In genomic region chr12:87022006-87022405, GRCm38 (mm10) we compare ENCODE assay signal across 34 mouse cellular contexts. TPM values are rescaled to one million over a fixed set of nuclear protein-coding genes. Genes with fewer than 3 reads are reported as not detected.
"Had no signal": no experiment of that assay in that cellular context is flagged by ENCODE, and none has a peak within 500 bp of the region (broad histone marks: within the 10 kb centered on the region; RNA-seq: fewer than 3 reads in every experiment).

No protein-coding gene starts in this region.

- DNase-seq: cerebellum, adult 2 months; cerebellum, adult 8-10 months; cerebellum, adult 9-10 months; cerebellum, adult 9-11 months; cerebellum, postnatal 10 days; cerebellum, postnatal 14 days; cerebellum, postnatal 25 days; cerebellum, postnatal 36 days; embryo, embryonic 11 days; forebrain, postnatal 0 days; gastrocnemius, adult 2 months; gastrocnemius, postnatal 10 days; gastrocnemius, postnatal 14 days; gastrocnemius, postnatal 25 days; gastrocnemius, postnatal 36 days; heart, adult 18-20 months; heart, adult 2 months had no signal

- H3K4me2 ChIP-seq: embryonic facial prominence, embryonic 12.5 days; embryonic facial prominence, embryonic 13.5 days; embryonic facial prominence, embryonic 15.5 days; forebrain, embryonic 12.5 days; forebrain, embryonic 13.5 days; forebrain, embryonic 15.5 days had no signal

- H3K4me3 ChIP-seq: embryonic facial prominence, embryonic 10.5 days; embryonic facial prominence, embryonic 12.5 days; embryonic facial prominence, embryonic 13.5 days; embryonic facial prominence, embryonic 15.5 days; erythroblast, embryonic 14.5 days; forebrain, embryonic 10.5 days; forebrain, embryonic 12.5 days; forebrain, embryonic 13.5 days; forebrain, embryonic 15.5 days; gastrocnemius, adult 2 months; heart, adult 2 months had no signal

- H3K36me3 ChIP-seq: embryonic facial prominence, embryonic 10.5 days; embryonic facial prominence, embryonic 12.5 days; embryonic facial prominence, embryonic 13.5 days; embryonic facial prominence, embryonic 15.5 days; forebrain, embryonic 10.5 days; forebrain, embryonic 12.5 days; forebrain, embryonic 15.5 days had no signal

- H3K9me3 ChIP-seq: embryonic facial prominence, embryonic 10.5 days; embryonic facial prominence, embryonic 12.5 days; embryonic facial prominence, embryonic 13.5 days; embryonic facial prominence, embryonic 15.5 days; forebrain, embryonic 10.5 days; forebrain, embryonic 12.5 days; forebrain, embryonic 13.5 days; forebrain, embryonic 15.5 days had no signal

- H3K27ac ChIP-seq: embryonic facial prominence, embryonic 10.5 days; embryonic facial prominence, embryonic 12.5 days; embryonic facial prominence, embryonic 13.5 days; embryonic facial prominence, embryonic 15.5 days; forebrain, embryonic 10.5 days; forebrain, embryonic 12.5 days; forebrain, embryonic 13.5 days; forebrain, embryonic 15.5 days; gastrocnemius, adult 2 months; heart, adult 2 months had no signal

- H3K9ac ChIP-seq: embryonic facial prominence, embryonic 12.5 days; embryonic facial prominence, embryonic 13.5 days; embryonic facial prominence, embryonic 15.5 days; forebrain, embryonic 12.5 days; forebrain, embryonic 13.5 days; forebrain, embryonic 15.5 days; forebrain, postnatal 0 days had no signal

- ATAC-seq: forebrain, embryonic 13.5 days; forebrain, embryonic 14.5 days; forebrain, embryonic 15.5 days; forebrain, embryonic 16.5 days; forebrain, postnatal 0 days had no signal

- H3K27me3 ChIP-seq: forebrain, embryonic 15.5 days had no signal

RNA-seq across cellular contexts. Expression of gene Tmem63c, which starts 0.9 kb away (rescaled TPM):
- total RNA-seq: common myeloid progenitor, adult 5-6 weeks; gastrocnemius, adult 18-20 months; gastrocnemius, adult 2 months; gastrocnemius, postnatal 25 days; gastrocnemius, postnatal 36 days; granulocyte monocyte progenitor cell, adult 5-6 weeks had no signal
- polyA plus RNA-seq: erythroblast, embryonic 14.5 days had no signal

RNA-seq across cellular contexts. Expression of gene Zdhhc22, which starts 31.8 kb away (rescaled TPM):
- total RNA-seq: common myeloid progenitor, adult 5-6 weeks; gastrocnemius, adult 18-20 months; gastrocnemius, adult 2 months; gastrocnemius, adult 8-10 months; gastrocnemius, postnatal 10 days; gastrocnemius, postnatal 14 days; gastrocnemius, postnatal 25 days; gastrocnemius, postnatal 36 days; gastrocnemius, postnatal 4 days; granulocyte monocyte progenitor cell, adult 5-6 weeks; heart, adult 18-20 months; heart, adult 2 months had no signal
- polyA plus RNA-seq: erythroblast, embryonic 14.5 days; forebrain, embryonic 10.5 days; gonadal fat pad, adult 2 months; heart, adult 2 months had no signal
